ENCODE assay signal across 31 mouse cellular contexts in the genomic region with DNA sequence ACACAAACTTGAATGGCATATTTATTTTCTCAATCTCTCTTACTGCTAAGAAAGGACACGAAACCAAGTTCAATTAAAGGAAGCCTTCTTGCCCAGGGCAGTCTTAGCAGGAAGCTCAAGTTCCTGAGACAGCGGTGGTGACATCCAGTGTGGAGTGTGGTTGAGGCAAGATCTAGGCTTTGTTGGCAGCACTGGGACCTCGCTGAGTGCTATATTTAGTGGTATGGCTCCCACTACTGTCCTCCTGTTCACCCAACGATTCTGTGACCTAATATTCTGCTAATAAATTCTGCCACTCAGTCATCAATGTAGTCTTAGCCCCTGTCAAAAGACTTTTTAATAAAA. TPM values are rescaled to one million over a fixed set of nuclear protein-coding genes. Genes with fewer than 3 reads are reported as not detected.
DNase-seq lines count a peak whose midpoint lies in the region; ATAC-seq and TF ChIP-seq lines count a peak whose summit lies in the region.
"Had no signal": no experiment of that assay in that cellular context is flagged by ENCODE, and none has a peak within 500 bp of the region (broad histone marks: within the 10 kb centered on the region; RNA-seq: fewer than 3 reads in every experiment).

No protein-coding gene starts in this region.

- no peak overlapping the region for H3K4me2 ChIP-seq in lung, embryonic 16.5 days (ENCODE audit: low read depth, low read length)
- H3K4me2 ChIP-seq: embryonic facial prominence, embryonic 15.5 days; forebrain, embryonic 12.5 days; heart, embryonic 11.5 days; hindbrain, embryonic 15.5 days; limb, embryonic 15.5 days; neural tube, embryonic 12.5 days had no signal

- no peak overlapping the region for H3K9ac ChIP-seq in lung, embryonic 16.5 days (ENCODE audit: low read length)
- H3K9ac ChIP-seq: embryonic facial prominence, embryonic 15.5 days; forebrain, embryonic 12.5 days; forebrain, postnatal 0 days; hindbrain, embryonic 15.5 days; limb, embryonic 15.5 days; liver, embryonic 14.5 days; neural tube, embryonic 12.5 days had no signal

- peaks cover 17% of the 10 kb centered on the region for H3K4me1 ChIP-seq in lung, embryonic 16.5 days (replicated peaks; ENCODE audit: control insufficient read depth, insufficient read depth, low read length)
- peaks cover 29% of the 10 kb centered on the region for H3K4me1 ChIP-seq in megakaryocyte, embryonic 14.5 days

- ATAC-seq in lung, embryonic 16.5 days (ENCODE audit: low read depth) = peak; percentile 77
- ATAC-seq in activated CD4-positive, CD25-positive, alpha-beta regulatory T cell, adult 4 months = no peak
- ATAC-seq: forebrain, postnatal 0 days; inflammation-experienced regulatory T-cells, adult 6 months; midbrain, embryonic 16.5 days had no signal

- H3K27me3 ChIP-seq in lung, embryonic 16.5 days (ENCODE audit: control insufficient read depth, insufficient read depth, low read depth, low read length) = no peaks in the 10 kb centered on the region
- peaks cover 71% of the 10 kb centered on the region for H3K27me3 ChIP-seq in megakaryocyte, embryonic 14.5 days (replicated peaks)
- H3K27me3 ChIP-seq: embryonic facial prominence, embryonic 15.5 days; forebrain, embryonic 12.5 days; hindbrain, embryonic 15.5 days; limb, embryonic 15.5 days; neural tube, embryonic 12.5 days had no signal

- H3K36me3 ChIP-seq in lung, embryonic 16.5 days (ENCODE audit: control insufficient read depth, insufficient read depth, low read length) = no peaks in the 10 kb centered on the region
- no peaks in the 10 kb centered on the region for H3K36me3 ChIP-seq in megakaryocyte, embryonic 14.5 days (replicated peaks; ENCODE audit: low read length)
- H3K36me3 ChIP-seq: embryonic facial prominence, embryonic 10.5 days; embryonic facial prominence, embryonic 15.5 days; forebrain, embryonic 12.5 days; G1E; hindbrain, embryonic 10.5 days; hindbrain, embryonic 15.5 days; limb, embryonic 10.5 days; limb, embryonic 15.5 days; midbrain, embryonic 10.5 days; neural tube, embryonic 12.5 days had no signal

- peak; percentile 53 for DNase-seq in gastrocnemius, adult 2 months
- no peak for DNase-seq in gastrocnemius, adult 18-20 months (ENCODE audit: low spot score)
- no peak for DNase-seq in lung, postnatal 4 days
- no peak for DNase-seq in frontal cortex, postnatal 10 days (ENCODE audit: low spot score in 2 of 2)
- DNase-seq: adrenal gland, postnatal 25 days; cerebellum, adult 11-12 months; cerebellum, adult 9-11 months; forebrain, postnatal 0 days; gastrocnemius, postnatal 25 days; heart, adult 18-20 months; heart, postnatal 10 days; kidney, adult 11 months; kidney, postnatal 14 days; layer of hippocampus, adult 9-11 months had no signal

- WGBS in lung, embryonic 16.5 days = 35% methylated on average over 4 of the region's 4 CpGs

- intact Hi-C loops in gastrocnemius, adult 2 months (cut with DNase I) = no loop called here

- no peak overlapping the region for H3K4me3 ChIP-seq in gastrocnemius, adult 2 months
- H3K4me3 ChIP-seq in lung, embryonic 16.5 days (ENCODE audit: low read length) = no peak overlapping the region
- H3K4me3 ChIP-seq in megakaryocyte, embryonic 14.5 days (replicated peaks) = peak overlapping the region; percentile 6
- H3K4me3 ChIP-seq: embryonic facial prominence, embryonic 10.5 days; embryonic facial prominence, embryonic 15.5 days; forebrain, embryonic 12.5 days; hindbrain, embryonic 10.5 days; hindbrain, embryonic 15.5 days; limb, embryonic 10.5 days; limb, embryonic 15.5 days; midbrain, embryonic 10.5 days; neural tube, embryonic 12.5 days had no signal

- peak; percentile 9; the same call in 1 of the 2 replicates for TF ChIP-seq CTCF in gastrocnemius, adult 2 months (IDR thresholded peaks at IDR 0.05)

- H3K9me3 ChIP-seq in lung, embryonic 16.5 days (ENCODE audit: control insufficient read depth, low read length) = no peaks in the 10 kb centered on the region
- H3K9me3 ChIP-seq in megakaryocyte, embryonic 14.5 days = no peaks in the 10 kb centered on the region; the same call in 1 of the 2 replicates
- H3K9me3 ChIP-seq: embryonic facial prominence, embryonic 10.5 days; embryonic facial prominence, embryonic 15.5 days; forebrain, embryonic 12.5 days; G1E; hindbrain, embryonic 10.5 days; hindbrain, embryonic 15.5 days; limb, embryonic 10.5 days; limb, embryonic 15.5 days; midbrain, embryonic 10.5 days; neural tube, embryonic 12.5 days had no signal

- peak overlapping the region; percentile 58 for H3K27ac ChIP-seq in gastrocnemius, adult 2 months
- peak overlapping the region; percentile 53; the same call in 1 of the 2 replicates for H3K27ac ChIP-seq in lung, embryonic 16.5 days (ENCODE audit: low read length)
- H3K27ac ChIP-seq: embryonic facial prominence, embryonic 10.5 days; embryonic facial prominence, embryonic 15.5 days; forebrain, embryonic 12.5 days; hindbrain, embryonic 10.5 days; hindbrain, embryonic 15.5 days; limb, embryonic 10.5 days; limb, embryonic 15.5 days; liver, embryonic 14.5 days; midbrain, embryonic 10.5 days; neural tube, embryonic 12.5 days had no signal

RNA-seq across cellular contexts. Expression of gene Jdp2, which starts 23.4 kb away (rescaled TPM):
- total RNA-seq in gastrocnemius, adult 2 months (2021) = 1 to 10 TPM; 3.9 to 8.8 TPM
- 1 to 10 TPM; 3.6 to 4.7 TPM for total RNA-seq in gastrocnemius, adult 18-20 months (2021)
- 0.49 and 0.87 TPM in 2 replicates for polyA plus RNA-seq in lung, embryonic 16.5 days (2015; fragmentation: Nextera tagmentation; extraction: Ambion mirVana)
- 5.4 and 7.1 TPM in 2 replicates for polyA plus RNA-seq in megakaryocyte, embryonic 14.5 days (2012; ENCODE audit: insufficient read depth, low replicate concordance)
- polyA plus RNA-seq in activated CD4-positive, CD25-positive, alpha-beta regulatory T cell, adult 4 months (2017; shearing (Covaris generic)) = not detected
- total RNA-seq: G1E had no signal
- polyA plus RNA-seq: G1E; limb, embryonic 10.5 days had no signal
